Mouse (Mus musculus): ENCODE measurements around the gene Tectb. TPM values are rescaled to one million over a fixed set of nuclear protein-coding genes. Genes with fewer than 3 reads are reported as not detected.
"Not testable (repeated sequence)": the region's sequence is repeated elsewhere in the genome, so short reads cannot be mapped to it uniquely, and the experiment has no call there.

The Tectb gene
- total RNA-seq, 2 experiments from 2014 or later, result 0.21 TPM; not detected in 1

DNA sequence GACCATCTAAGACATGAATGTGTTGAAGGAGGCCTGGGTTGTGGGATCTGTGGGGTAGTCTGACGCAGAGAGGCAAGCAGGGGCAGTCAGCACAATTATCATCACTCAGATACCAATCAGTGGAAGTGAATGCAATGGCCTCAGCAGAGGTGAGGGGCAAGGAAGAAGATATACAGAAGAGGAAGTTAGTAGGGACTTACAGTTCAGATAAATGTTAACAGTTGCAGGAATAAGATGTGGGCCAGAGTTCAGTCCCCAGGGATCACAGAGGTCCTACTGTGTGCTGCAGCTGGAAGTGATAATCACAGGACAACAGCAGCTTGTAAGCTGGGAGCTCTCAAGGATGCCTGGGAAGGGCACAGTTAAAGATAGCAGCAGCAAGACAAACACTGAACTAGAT is 16.4 kb upstream of the Tectb start:
- DNase-seq (ENCODE audit: low spot score), result no peak
- intact Hi-C loops (cut with DNase I), result no loop called here

DNA sequence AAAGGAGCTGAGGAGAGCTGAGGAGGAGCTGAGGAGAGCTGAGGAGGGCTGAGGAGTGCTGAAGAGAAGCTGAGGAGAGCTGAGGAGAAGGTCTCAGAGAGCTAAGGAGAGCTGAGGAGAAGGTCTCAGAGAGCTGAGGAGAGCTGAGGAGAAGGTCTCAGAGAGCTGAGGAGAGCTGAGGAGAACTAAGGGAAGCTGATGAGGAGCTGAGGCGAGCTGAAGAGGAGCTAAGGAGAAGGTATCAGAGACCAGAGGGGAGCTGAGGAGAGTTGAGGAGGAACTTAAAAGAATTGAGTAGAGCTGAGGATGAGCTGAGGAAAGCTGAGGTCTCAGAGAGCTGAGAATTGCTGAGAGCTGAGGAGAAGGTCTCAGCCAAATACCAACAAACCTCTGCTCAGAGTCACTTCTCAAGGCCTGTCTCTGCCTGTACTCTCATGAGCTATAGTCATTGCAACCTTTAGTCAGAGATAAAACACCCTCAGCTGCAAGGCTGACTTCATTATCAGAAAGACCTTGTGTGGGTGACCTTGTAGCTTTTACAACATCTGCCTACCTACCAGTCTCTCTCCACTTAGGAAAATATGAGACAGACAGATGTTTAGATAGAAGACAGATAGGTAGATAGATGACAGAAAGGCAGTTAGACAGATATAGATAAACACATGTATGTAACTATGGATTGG is 15.2 kb upstream of the Tectb start:
- no peak for DNase-seq (ENCODE audit: low spot score)
- intact Hi-C loops (cut with DNase I), result no loop called here

DNA sequence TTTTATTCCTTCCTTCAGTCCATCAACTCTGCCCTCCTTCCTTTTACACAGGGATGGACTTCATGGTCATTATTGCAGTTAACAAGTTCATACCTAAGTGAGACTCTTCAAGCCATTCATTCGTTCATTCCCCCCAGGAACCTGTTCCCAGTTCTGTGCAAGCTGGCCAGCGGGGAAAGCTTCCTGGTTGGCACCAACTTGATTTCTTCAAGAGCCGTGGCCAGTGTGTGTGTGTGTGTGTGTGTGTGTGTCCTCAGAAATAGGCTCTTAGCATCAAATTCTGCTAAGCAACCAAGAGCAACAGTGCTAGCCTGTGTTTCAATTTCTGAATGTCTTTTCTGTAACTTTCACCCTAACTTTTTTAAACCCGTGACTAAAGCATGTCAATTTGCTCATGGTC is 14.6 kb upstream of the Tectb start:
- intact Hi-C loops (cut with DNase I), result no loop called here
- DNase-seq (ENCODE audit: low spot score), result no peak

DNA sequence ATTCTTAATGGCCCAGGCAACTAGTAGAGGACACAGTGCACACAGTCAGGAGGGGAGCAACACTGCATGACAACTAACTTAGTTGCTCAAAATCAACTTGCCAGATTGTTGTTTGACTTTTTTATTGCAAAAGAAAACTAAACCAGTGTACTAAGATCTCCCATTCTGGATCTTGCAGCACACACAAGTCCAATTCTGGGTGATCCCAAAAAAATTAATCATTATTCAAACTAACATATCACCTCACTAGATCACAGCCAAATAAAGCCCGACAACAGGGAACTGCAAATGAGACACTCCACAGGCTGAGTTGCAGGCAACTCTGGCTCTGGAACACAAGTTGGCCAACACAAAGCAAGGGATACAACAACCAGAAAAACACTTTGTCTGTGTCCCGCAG is 13.8 kb upstream of the Tectb start:
- no peak for DNase-seq (ENCODE audit: low spot score)
- intact Hi-C loops (cut with DNase I), result no loop called here

DNA sequence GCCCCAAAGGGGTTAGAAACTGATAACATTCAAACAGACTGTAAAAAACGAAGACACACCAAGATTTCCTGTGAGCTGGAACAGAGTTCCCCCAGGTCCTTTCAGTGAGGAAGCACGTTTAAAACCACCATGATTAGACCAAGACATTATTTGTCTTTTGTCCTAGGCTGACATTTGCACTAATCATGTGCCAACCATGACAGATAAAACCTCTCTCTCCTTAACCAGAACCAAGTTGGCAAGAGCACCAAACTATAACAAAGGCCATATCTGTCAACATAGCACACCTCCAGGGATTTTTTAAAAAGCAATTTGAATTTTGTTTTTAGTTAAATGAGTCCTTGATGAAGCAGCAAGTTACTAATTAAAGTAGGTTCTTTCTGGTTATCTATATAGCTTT is 12.8 kb upstream of the Tectb start:
- no peak for DNase-seq (ENCODE audit: low spot score)
- intact Hi-C loops (cut with DNase I), result no loop called here

DNA sequence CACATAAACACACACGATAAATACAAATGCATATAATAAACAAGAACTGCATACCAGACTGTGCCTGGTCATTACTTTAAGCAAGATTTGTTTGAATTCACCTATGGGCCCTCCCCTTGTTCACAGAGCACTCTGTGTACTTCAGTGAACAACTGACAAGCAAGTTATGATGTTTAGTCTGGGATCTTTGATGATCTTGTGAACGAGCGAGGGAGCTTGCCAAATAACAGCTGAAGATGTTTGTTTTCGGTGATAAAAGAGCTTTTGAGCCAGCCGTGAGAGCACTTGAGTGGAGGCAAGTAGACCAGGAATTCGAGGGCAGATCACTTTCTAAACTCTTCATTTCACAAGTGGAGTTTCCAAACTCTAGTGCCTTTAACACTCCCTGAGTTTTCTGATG is 12.2 kb upstream of the Tectb start:
- DNase-seq (ENCODE audit: low spot score), result no peak
- intact Hi-C loops (cut with DNase I), result no loop called here

DNA sequence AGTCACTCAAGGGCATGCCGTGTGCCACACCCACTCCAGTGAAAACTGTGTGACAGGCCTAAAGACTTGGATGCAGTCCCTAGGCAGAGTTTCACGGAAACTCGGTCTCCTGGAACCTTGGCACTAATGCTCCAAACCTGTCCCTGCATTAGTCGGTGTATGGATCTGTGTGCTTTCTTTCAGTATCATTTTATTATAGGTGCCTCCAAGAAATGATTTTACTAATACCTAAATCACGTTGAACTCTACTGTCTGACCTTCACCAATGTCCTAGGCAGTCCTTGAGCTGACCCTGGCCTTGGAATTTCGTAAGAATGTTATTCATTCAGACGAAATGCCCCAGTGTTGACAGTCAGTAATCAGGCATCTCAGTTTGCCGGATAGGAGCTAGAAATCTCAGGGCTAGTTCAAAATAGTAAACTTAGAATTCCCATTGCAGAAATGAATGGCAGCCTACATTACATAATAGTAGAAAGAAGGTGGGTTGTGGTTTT is 11.2 kb upstream of the Tectb start:
- intact Hi-C loops (cut with DNase I); DNase-seq (ENCODE audit: low spot score): not testable (repeated sequence)

DNA sequence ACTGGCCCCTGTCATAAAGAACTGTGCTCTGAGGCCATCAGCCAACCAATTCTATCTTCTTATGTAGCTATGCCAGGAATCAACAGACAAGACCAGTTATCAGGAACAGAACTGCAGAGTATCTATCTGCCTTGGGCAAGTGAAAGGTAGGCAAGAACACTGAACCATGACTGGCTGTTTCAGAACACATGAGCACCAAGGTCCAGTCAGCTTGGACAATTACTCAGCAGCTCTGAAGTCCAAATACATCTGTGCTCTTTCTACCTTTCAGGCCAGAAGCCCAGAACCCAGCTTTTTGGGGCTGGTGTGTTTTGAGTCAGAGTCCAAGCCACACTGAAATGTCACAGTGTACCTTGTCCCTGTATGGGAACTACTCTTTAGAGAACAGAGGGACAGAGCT is 10.1 kb upstream of the Tectb start:
- intact Hi-C loops (cut with DNase I), result no loop called here
- DNase-seq (ENCODE audit: low spot score), result no peak

DNA sequence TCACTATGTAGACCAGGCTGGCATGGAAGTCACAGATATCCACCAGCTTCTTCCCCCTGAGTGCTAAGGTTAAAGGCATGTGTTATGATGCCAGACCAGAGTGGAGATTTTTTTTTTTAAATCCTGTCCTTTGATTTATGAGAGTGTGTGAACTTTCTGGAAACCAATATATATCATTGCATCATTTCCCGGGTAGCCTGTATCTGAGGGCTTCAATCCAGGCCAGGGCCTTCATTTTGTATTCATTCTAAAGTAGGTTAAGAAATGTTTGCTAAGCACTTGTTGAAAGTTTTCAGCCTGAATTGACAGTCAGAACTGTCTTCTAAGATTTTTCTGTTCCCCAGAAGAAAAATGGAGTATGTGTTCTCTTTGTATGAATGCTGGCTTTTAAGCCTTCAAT is 8.9 kb upstream of the Tectb start:
- intact Hi-C loops (cut with DNase I), result no loop called here
- DNase-seq (ENCODE audit: low spot score), result no peak

DNA sequence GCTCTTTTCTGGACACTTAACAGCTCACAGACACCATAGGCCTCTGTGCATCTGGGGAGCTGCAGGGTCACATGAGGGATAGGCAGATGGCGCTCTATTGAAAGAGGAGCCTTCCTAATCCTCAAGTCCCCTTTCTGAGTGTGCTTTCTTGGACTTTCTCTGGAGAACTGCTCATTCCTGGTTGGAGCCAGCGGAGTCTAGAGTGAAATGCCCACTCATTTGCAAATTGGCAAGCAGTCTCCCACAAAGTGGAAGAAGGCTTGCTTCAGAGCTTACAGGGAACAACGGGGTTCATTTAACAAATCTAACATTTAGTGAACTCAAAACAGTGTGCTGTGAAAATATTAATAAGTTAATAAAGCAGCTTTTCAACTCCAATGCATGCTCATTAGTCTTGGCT is 3.4 kb upstream of the Tectb start:
- DNase-seq (ENCODE audit: low spot score), result no peak
- intact Hi-C loops (cut with DNase I), result no loop called here

DNA sequence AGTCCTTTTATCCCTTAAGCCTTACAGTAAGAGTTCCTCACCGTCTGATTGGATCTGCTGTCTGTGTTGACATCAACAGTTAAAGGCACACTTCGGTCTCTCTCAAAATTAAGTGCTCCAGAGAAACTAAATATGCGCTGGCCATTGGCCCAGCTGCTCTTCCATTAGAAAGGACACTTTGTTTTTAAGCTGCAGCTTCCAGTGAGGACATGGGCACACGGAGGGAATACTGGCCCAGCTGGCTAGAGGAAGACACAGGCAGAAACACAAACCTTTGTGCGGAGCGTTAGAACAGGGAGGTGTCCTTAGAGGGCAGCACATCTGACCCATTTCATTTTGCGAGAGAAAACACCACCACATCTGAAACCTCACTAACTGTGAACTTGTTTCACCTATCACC is 3.9 kb downstream of the Tectb start:
- DNase-seq (ENCODE audit: low spot score), result no peak
- intact Hi-C loops (cut with DNase I), result no loop called here

DNA sequence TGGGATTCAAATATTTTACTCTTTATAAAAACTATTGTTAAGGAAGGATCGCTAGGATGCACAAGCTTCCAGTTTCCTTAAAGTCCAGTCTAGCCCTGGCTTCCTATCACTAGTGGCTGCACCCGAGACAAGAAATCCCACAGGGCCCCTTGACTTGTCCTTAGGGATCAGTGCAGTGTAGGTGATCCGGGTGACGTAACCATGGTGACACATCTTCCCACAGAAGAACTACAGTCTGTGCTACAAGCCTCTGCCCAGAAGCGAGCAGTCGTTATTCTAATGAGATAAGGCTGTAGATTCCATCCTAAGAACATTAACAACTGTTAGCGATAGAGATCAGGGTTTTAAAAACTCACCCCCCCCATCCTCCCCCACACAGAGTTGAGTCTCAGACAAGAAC is 4.5 kb downstream of the Tectb start:
- intact Hi-C loops (cut with DNase I), result no loop called here
- DNase-seq (ENCODE audit: low spot score), result no peak

DNA sequence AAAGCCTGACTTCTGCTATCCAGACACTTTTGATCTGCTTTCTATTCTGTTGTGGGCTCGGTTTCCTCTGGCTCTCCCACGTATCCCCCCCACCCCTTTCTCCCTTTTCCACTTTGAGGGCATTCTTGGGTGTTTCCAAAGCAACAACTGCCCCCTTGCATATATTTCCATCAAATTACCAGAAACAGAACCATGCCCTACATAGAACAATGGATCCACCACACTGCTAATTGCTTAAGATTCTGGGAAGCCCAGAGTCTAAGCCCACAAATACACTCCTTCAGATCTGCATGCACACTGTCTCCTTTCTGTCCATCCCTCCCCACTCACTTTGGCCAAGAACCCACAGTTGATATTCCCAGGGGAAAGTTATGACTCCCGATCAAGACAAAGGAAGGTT is 5.1 kb downstream of the Tectb start:
- DNase-seq (ENCODE audit: low spot score), result no peak
- intact Hi-C loops (cut with DNase I), result no loop called here

DNA sequence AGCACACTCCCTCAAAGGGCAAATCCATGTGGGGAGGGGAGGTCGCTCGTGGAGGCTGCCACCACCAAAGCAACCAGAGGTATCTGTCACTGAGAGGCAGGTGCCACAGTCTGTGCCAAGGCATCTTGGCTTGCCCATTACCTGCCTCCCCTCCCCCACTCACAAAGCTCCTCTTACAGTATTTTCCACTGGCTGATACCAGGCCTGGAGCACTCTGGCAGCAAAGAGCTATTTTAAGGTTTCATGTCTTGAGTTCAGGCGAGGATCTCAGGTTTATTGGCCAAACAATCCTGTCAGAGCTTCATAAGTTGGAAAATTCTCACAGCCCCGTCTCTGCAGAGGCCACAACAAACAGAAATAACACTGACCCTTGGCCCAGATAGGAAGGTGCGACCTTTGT is 9.5 kb downstream of the Tectb start:
- DNase-seq (ENCODE audit: low spot score), result peak; percentile 13
- intact Hi-C loops (cut with DNase I), result no loop called here

DNA sequence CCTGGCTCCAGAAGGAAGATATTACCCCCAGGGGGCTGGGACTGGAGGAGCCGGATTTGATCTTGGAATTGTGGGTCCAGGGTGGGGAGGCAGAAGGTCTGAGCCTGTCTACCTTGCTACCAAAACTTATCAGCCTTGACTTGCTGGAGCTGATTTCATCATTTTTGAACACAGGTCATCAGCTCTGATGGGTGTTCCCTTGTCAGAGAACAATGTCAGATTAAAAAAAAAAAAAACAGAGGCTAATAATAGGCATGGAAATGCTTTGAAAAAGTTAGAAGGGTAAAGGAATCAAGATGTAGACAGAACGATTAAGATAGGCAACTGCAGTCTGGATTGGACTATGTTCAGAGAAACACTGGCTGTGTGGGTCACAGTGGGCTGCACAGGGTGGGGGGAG is 11.1 kb downstream of the Tectb start:
- intact Hi-C loops (cut with DNase I), result no loop called here
- DNase-seq (ENCODE audit: low spot score), result no peak

DNA sequence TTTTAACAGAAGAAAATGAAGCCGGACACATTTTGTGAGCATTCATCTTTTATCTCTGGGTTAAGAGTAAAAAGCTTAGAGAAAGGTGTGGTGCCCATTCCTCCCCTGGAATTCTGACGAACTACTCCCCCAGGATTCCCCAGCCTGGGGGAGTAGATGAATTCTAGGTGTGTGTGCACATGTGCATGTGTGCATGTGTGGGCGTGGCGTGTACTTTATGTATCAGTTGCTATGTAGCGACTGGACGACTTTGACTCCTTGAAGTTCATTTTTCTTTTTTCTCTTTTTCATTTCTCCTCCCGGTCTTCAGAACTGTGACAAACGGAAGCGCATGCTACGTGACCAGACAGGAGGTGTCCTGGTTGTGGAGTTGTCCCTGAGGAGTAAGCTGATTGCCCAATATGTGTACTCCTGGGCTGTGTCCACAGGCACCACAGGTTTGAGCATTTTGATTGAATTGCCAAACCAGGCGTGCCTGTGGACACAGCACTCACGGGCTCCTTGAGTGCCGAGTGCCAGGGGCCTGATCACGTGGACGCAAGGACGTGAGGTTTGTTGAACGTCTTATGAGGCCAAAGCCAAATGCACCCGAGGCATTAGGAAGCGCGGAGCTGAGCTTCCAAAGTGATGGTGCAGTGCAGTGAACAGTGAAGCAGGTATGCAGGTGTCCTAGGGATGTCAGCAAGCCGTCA is 11.9 kb downstream of the Tectb start:
- DNase-seq (ENCODE audit: low spot score), result no peak
- intact Hi-C loops (cut with DNase I), result no loop called here

DNA sequence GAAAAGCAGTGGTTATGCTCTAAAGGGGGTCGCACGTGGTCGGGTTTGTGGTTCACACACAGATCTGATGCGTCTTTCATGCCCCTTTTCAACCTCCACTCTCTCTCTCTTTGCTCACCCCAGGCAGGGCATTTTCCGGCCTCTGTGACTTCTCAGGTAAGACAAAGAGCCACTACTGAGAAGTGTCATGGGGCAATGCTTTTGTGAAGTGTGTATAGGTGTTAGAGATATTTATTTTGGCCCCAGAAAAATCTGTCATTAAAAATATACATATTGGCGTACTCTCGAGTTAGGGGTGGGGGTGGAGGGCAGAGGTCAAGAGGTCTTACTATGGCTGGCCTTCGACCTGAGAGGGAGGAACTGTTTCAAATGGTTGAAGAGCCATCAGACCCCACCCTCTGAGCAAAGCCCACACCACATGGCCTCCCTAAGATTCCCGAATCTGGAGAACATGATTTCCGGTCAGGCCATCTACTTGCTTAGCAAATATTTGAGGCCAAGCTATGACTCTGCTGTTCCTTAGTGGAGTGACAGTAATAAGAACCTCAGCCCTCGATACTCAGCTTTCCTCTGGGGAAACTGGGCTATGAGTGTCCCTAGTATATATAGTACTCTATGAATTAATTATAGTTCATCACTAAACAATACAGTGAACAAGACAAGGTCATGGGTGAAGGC is 13.3 kb downstream of the Tectb start:
- DNase-seq (ENCODE audit: low spot score), result no peak
- intact Hi-C loops (cut with DNase I), result no loop called here

DNA sequence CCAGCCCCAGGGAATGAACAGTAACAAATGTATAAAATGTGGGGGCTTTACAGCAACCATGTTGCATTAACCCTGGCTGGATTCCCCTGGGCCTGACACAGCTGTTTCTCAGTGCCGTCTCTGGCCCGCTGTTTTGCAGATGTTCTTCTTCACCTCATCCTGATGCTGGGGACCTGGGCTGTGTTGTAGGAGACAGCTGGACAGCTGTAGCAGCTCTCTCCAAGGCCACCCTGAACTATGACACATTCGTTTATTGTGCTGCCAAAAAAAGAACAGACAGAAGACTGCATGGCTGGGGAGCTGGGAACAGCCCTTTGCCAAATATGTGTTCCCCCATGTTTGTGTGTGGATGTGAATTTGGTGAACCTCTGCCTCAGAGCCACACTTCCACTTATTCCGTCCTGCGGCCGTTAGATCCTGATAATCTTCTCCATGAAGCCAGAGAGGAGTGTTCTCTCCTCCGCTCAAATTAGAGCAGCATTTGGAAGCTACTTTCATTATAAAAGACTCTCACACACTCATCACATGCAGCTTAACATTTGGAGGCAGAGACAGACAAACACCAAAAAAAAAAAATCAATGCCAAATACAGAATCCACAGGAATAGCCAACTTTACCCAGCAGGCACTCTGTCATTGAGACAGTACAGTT is 14.1 kb downstream of the Tectb start:
- intact Hi-C loops (cut with DNase I), result loop anchor here (5.0 kb wide), 1 partner anchor 117 kb away; no protein-coding TSS in a partner anchor
- peak; percentile 18 for DNase-seq (ENCODE audit: low spot score)

DNA sequence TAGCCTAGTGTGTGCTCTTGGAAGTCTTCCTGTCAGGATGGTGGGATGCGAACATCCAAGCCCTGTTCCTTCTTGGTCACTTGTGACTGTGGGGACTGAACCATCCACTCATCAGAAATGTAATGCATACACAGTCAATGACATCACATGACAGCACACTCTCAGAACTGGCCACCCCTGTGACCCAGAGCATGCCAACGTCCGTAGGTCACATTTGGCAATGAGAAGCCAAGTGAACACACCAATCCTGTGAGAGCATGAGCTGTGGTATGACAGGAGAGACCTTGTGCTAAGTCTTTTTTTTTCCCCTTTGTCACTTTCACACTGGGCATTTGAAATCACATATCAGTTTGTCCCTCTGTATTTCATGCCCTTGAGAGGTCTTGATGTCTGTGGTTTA is 15.0 kb downstream of the Tectb start:
- DNase-seq (ENCODE audit: low spot score), result no peak
- intact Hi-C loops (cut with DNase I), result loop anchor here (5.0 kb wide), 1 partner anchor 118 kb away; no protein-coding TSS in a partner anchor

DNA sequence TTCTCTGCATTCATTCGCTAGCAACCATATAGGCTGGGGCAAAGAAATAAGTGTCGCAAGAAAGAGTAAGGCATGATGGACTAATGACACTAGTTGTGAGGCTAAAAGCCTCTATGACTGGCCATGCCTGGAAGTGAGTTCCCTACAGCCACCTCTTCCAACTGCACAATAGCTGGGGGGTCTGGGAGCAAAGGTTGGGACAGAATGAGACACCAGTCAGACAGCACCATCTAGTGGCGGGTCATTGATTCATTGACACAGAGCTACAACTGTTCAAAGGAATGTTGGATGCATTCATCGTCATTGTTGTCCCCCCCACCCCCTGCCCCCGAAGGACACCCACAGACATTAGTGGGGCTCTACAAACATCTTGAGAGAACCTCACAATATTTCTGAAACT is 17.8 kb downstream of the Tectb start:
- DNase-seq (ENCODE audit: low spot score), result no peak
- intact Hi-C loops (cut with DNase I), result loop anchor here (2.0 to 5.0 kb wide), 2 partner anchors 100 to 121 kb away; no protein-coding TSS in a partner anchor
